Mouse (Mus musculus): Measurements from ENCODE around the gene Olfr1408.

Olfr1408 gene

GRCm38 (mm10) chr1:173137274-173137673 is at the start of gene Olfr1408:
Olfr1408 (minus strand) TSS chr1:173137374.
- no peak for DNase-seq (ENCODE audit: low read depth, low spot score)

- no peak for DNase-seq (ENCODE audit: low read depth, low spot score)
Measured at GRCm38 (mm10) chr1:173174154-173174842, 37.1 kb upstream of the Olfr1408 start.
